Mouse (Mus musculus): ENCODE measurements around the gene Ddx24.

Ddx24 gene

GRCm38 (mm10) chr12:103396751-103397150 lies 28.9 kb downstream of the Ddx24 start:
- no peak for TF ChIP-seq GATA4 (IDR thresholded peaks at IDR 0.05; ENCODE audit: insufficient replicate concordance, low read length)

- TF ChIP-seq GATA4 (IDR thresholded peaks at IDR 0.05; ENCODE audit: insufficient replicate concordance, low read length), result no peak
Observed at GRCm38 (mm10) chr12:103395486-103396275, 29.9 kb downstream of the Ddx24 start.

GRCm38 (mm10) chr12:103393528-103393927 lies 32.1 kb downstream of the Ddx24 start:
- no peak for TF ChIP-seq GATA4 (IDR thresholded peaks at IDR 0.05; ENCODE audit: insufficient replicate concordance, low read length)

GRCm38 (mm10) chr12:103391098-103391497 lies 34.5 kb downstream of the Ddx24 start:
- TF ChIP-seq GATA4 (IDR thresholded peaks at IDR 0.05; ENCODE audit: insufficient replicate concordance, low read length), result no peak

GRCm38 (mm10) chr12:103389982-103390381 lies 35.6 kb downstream of the Ddx24 start:
- TF ChIP-seq GATA4 (IDR thresholded peaks at IDR 0.05; ENCODE audit: insufficient replicate concordance, low read length), result no peak

GRCm38 (mm10) chr12:103389348-103389727 lies 36.3 kb downstream of the Ddx24 start:
- no peak for TF ChIP-seq GATA4 (IDR thresholded peaks at IDR 0.05; ENCODE audit: insufficient replicate concordance, low read length)

- no peak for TF ChIP-seq GATA4 (IDR thresholded peaks at IDR 0.05; ENCODE audit: insufficient replicate concordance, low read length)
Observed at GRCm38 (mm10) chr12:103388505-103389347, 36.9 kb downstream of the Ddx24 start, which contains the start of gene Otub2. Gene Otub2 (plus strand): TSS chr12:103388682.

- no peak for TF ChIP-seq GATA4 (IDR thresholded peaks at IDR 0.05; ENCODE audit: insufficient replicate concordance, low read length)
Observed at GRCm38 (mm10) chr12:103380226-103380625, 45.4 kb downstream of the Ddx24 start.

- no peak for TF ChIP-seq GATA4 (IDR thresholded peaks at IDR 0.05; ENCODE audit: insufficient replicate concordance, low read length)
Observed at GRCm38 (mm10) chr12:103376774-103377173, 48.9 kb downstream of the Ddx24 start.

- no peak for TF ChIP-seq GATA4 (IDR thresholded peaks at IDR 0.05; ENCODE audit: insufficient replicate concordance, low read length)
Observed at GRCm38 (mm10) chr12:103376124-103376523, 49.5 kb downstream of the Ddx24 start.

- no peak for TF ChIP-seq GATA4 (IDR thresholded peaks at IDR 0.05; ENCODE audit: insufficient replicate concordance, low read length)
Observed at GRCm38 (mm10) chr12:103373530-103374236, 51.9 kb downstream of the Ddx24 start.

GRCm38 (mm10) chr12:103371711-103372110 lies 53.9 kb downstream of the Ddx24 start:
- TF ChIP-seq GATA4 (IDR thresholded peaks at IDR 0.05; ENCODE audit: insufficient replicate concordance, low read length), result no peak

GRCm38 (mm10) chr12:103370861-103371260 lies 54.8 kb downstream of the Ddx24 start:
- no peak for TF ChIP-seq GATA4 (IDR thresholded peaks at IDR 0.05; ENCODE audit: insufficient replicate concordance, low read length)

GRCm38 (mm10) chr12:103368777-103369176 lies 56.9 kb downstream of the Ddx24 start:
- no peak for TF ChIP-seq GATA4 (IDR thresholded peaks at IDR 0.05; ENCODE audit: insufficient replicate concordance, low read length)

GRCm38 (mm10) chr12:103368326-103368669 lies 57.3 kb downstream of the Ddx24 start:
- no peak for TF ChIP-seq GATA4 (IDR thresholded peaks at IDR 0.05; ENCODE audit: insufficient replicate concordance, low read length)

Measured in liver, adult (tissue).